Mouse (Mus musculus): ENCODE measurements around the gene Lyrm1.
A peak's percentile ranks its signal among the peaks of the same experiment; 100 is the strongest.

The Lyrm1 gene

GRCm38 (mm10) chr7:119965205-119965604 lies 69.5 kb downstream of the Lyrm1 start:
- DNase-seq (ENCODE audit: low spot score in 2 of 2), result no peak

- no peak for DNase-seq (ENCODE audit: low spot score in 2 of 2)
These were observed 70.2 kb downstream of the Lyrm1 start for GRCm38 (mm10) chr7:119965651-119966395.

DNA sequence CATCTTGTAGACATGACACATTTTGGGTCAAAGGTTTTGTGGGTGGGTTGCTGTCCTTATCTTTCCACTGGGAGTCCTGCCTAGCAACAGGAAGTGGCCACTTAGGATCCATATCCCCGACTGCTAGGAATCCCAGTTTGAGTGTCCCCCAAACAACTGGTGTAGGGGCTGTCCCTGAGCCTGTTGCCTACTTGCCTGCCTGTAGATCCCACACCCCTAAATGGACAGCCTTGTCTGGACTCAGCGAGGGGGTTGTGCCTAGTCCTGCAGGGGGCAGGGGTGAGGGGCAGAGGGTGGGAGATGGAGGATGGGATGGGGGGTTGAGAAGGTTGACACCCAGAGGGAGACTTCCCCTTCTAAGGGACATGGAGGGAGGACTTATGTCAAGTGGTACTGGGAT lies 73.7 kb downstream of the Lyrm1 start:
- no peak for DNase-seq (ENCODE audit: low spot score in 2 of 2)

DNA sequence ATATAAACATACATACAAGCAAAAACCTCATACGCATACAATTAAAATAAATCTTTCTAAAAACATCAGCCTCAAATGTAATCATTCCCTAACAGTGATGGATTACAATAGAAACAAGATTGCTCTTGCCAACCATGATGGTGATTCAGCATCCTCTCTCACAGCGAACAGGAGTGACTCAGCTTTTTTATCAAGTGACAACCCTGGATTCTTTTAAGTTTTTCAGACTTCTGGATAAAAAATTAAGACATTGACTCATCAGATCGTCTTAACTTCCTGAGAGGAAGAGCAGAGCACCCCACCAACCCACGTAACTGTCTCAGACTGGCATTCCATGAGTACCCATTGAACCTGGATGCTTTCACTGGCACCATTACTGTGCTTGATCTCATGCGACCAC lies 78.6 kb downstream of the Lyrm1 start:
- no peak for DNase-seq (ENCODE audit: low spot score in 2 of 2)

- no peak for DNase-seq (ENCODE audit: low spot score in 2 of 2)
These were observed 80.6 kb downstream of the Lyrm1 start for GRCm38 (mm10) chr7:119976256-119976655.

GRCm38 (mm10) chr7:119977574-119977973 lies 81.9 kb downstream of the Lyrm1 start:
- no peak for DNase-seq (ENCODE audit: low spot score in 2 of 2)

DNA sequence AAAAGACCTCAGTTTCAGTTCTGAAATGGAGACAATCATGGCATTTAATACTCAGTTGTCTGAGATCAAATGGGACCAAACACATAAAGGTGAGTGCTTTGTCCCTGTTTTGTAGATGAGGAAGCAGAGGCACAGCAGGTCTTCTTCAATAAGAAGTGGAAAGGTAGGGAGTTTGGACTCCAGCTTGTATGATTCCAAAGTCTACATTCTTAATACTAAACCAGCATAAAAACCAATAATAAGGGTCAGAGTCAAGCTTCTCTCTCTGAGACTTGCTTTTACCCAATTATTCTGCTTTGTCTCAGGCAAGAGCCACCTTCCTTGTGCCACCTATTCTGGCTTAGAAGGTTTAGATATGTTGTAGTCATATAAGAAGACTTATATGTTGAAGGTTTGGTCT lies 82.9 kb downstream of the Lyrm1 start:
- no peak for DNase-seq (ENCODE audit: low spot score in 2 of 2)

GRCm38 (mm10) chr7:119980170-119980569 lies 84.5 kb downstream of the Lyrm1 start:
- no peak for DNase-seq (ENCODE audit: low spot score in 2 of 2)

GRCm38 (mm10) chr7:119985279-119985912 lies 89.7 kb downstream of the Lyrm1 start:
- DNase-seq (ENCODE audit: low spot score in 2 of 2), result peak in 1 of 2 experiments; percentile 47

DNA sequence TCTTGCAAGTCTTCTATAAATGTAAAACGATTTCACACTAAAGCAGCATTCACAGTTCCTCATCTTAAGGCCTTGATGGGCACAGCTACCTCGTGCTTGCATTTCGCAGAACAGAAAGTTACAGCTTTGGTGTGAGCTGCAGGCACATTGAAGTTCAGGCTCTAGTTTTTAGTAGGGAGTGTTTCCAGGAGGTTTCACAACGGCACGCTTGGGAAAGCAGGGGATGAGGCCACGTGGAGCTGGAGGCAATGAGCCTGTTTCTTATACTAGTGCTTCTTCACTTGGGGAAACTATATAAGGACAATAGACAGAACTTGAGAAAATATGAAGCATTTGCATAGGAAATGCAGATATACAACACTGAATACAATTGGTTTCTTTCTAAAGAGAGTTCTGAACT lies 101.4 kb downstream of the Lyrm1 start:
- DNase-seq (ENCODE audit: low spot score in 2 of 2), result no peak
